Mouse (Mus musculus) lung, postnatal 0 days (tissue): ENCODE results near the gene Ankrd44. TPM values are rescaled to one million over a fixed set of nuclear protein-coding genes. Genes with fewer than 3 reads are reported as not detected.

Source experiments
- ATAC-seq: fragments of 200-750 bp; cut with Nextera tagmentation; 2 replicates; pipeline ENCODE4 v1.8.0; 2017; ENCODE audit warnings: moderate library complexity
- DNase-seq: peaks from one replicate; pipeline ENCODE4 v3.0.0-alpha.2; 2016; ENCODE audit warnings: low spot score
- H3K27ac ChIP-seq: fragments of 300-500 bp; sonication (generic); 2 replicates; pipeline ENCODE4 v1.5.1; 2014; ENCODE audit warnings: antibody characterized with exemption, mild to moderate bottlenecking, low read length, mixed read lengths
- H3K27me3 ChIP-seq: fragments of 300-500 bp; sonication (generic); replicated peaks from 2 replicates; pipeline ENCODE4 v1.6.1; 2014; ENCODE audit warnings: low read length, mixed read lengths; ENCODE audit not compliant: insufficient read depth
- H3K36me3 ChIP-seq: fragments of 300-500 bp; sonication (generic); 2 replicates; pipeline ENCODE4 v1.6.1; 2014; ENCODE audit warnings: low read length, mixed read lengths; ENCODE audit not compliant: insufficient read depth
- H3K4me1 ChIP-seq: fragments of 300-500 bp; sonication (generic); 2 replicates; pipeline ENCODE4 v1.6.1; 2014; ENCODE audit warnings: antibody characterized with exemption, low read depth, low read length, mixed read lengths; ENCODE audit not compliant: insufficient read depth
- H3K4me2 ChIP-seq: fragments of 300-500 bp; sonication (generic); replicated peaks from 2 replicates; pipeline ENCODE4 v1.6.1; 2014; ENCODE audit warnings: low read depth, mild to moderate bottlenecking, low read length, moderate library complexity, mixed read lengths
- H3K4me3 ChIP-seq: fragments of 300-500 bp; sonication (generic); 2 replicates; pipeline ENCODE4 v1.5.1; 2014; ENCODE audit warnings: low read depth, low read length
- H3K9ac ChIP-seq: fragments of 300-500 bp; sonication (generic); replicated peaks from 2 replicates; pipeline ENCODE4 v1.6.1; 2014; ENCODE audit warnings: low read depth, mild to moderate bottlenecking
- H3K9me3 ChIP-seq: fragments of 300-500 bp; sonication (generic); 2 replicates; pipeline ENCODE4 v1.6.1; 2016; ENCODE audit warnings: low read length, mixed read lengths
- CTCF ChIP-seq: IDR thresholded peaks from 2 replicates; pipeline ENCODE4 v1.5.1; 2016; ENCODE audit warnings: antibody characterized with exemption, mild to moderate bottlenecking
- EP300 ChIP-seq: IDR thresholded peaks from 2 replicates; pipeline ENCODE4 v1.6.1; 2016; ENCODE audit warnings: antibody characterized with exemption, mild to moderate bottlenecking, control low read depth
- WGBS: fragments of 180-500 bp; shearing (Covaris S2); extraction: QIAGEN DNeasy Blood & Tissue Kit; methylation state at CpG from one replicate; pipeline ENCODE4 v1.1.7; 2014; 5-methylcytosine and 5-hydroxymethylcytosine counted together
- polyA plus RNA-seq: library from polyadenylated mRNA; unstranded; fragments of >200 nt; fragmentation: Nextera tagmentation; extraction: Ambion mirVana; gene quantifications from 2 replicates; pipeline ENCODE4 v1.2.1, GENCODE M21; 2015

The Ankrd44 gene
- polyA plus RNA-seq, 1 experiment from 2014 or later = 16.5 TPM

GRCm38 (mm10) chr1:54914387-54914786, 11.8 kb downstream of the Ankrd44 start:
- Histone ChIP-seq H3K27ac (no peak overlapping the region), H3K36me3 (no peaks in the 10 kb centered on the region), H3K4me2 (no peak overlapping the region), H3K27me3 (no peaks in the 10 kb centered on the region), H3K4me1 (peaks cover 21% of the 10 kb centered on the region), H3K9me3 (no peaks in the 10 kb centered on the region), H3K9ac (no peak overlapping the region), H3K4me3 (no peak overlapping the region)
- ATAC-seq (no peak), DNase-seq (peak; percentile 47)
- WGBS = 24% methylated on average over 9 of the region's 9 CpGs
- no peak for TF ChIP-seq CTCF
- no peak for TF ChIP-seq EP300

- Histone ChIP-seq H3K4me2 (no peak overlapping the region), H3K27ac (no peak overlapping the region), H3K9me3 (no peaks in the 10 kb centered on the region), H3K4me1 (peaks cover 27% of the 10 kb centered on the region), H3K9ac (no peak overlapping the region), H3K27me3 (no peaks in the 10 kb centered on the region), H3K4me3 (no peak overlapping the region), H3K36me3 (no peaks in the 10 kb centered on the region)
- DNase-seq (peak; percentile 30), ATAC-seq (no peak)
- WGBS = 88% methylated on average over 3 of the region's 3 CpGs
- TF ChIP-seq CTCF (no peak), EP300 (no peak)
Observed at GRCm38 (mm10) chr1:54913379-54913873, 12.8 kb downstream of the Ankrd44 start.

- H3K4me3 ChIP-seq = no peak overlapping the region
- no peak overlapping the region for H3K4me2 ChIP-seq
- no peaks in the 10 kb centered on the region for H3K27me3 ChIP-seq
- H3K36me3 ChIP-seq = no peaks in the 10 kb centered on the region
- no peaks in the 10 kb centered on the region for H3K9me3 ChIP-seq
- DNase-seq = no peak
- TF ChIP-seq EP300 = no peak
- TF ChIP-seq CTCF = peak; percentile 53
- no peak overlapping the region for H3K27ac ChIP-seq
- ATAC-seq = no peak
- H3K9ac ChIP-seq = no peak overlapping the region
- H3K4me1 ChIP-seq = peaks cover 27% of the 10 kb centered on the region
Observed at GRCm38 (mm10) chr1:54913063-54913335, 13.2 kb downstream of the Ankrd44 start.

GRCm38 (mm10) chr1:54912290-54913062, 13.7 kb downstream of the Ankrd44 start:
- H3K36me3 ChIP-seq = no peaks in the 10 kb centered on the region
- no peak overlapping the region for H3K4me2 ChIP-seq
- WGBS = 41% methylated on average over 7 of the region's 7 CpGs
- DNase-seq = peak; percentile 48
- peak; percentile 28; the same call in 1 of the 2 replicates for ATAC-seq
- H3K4me1 ChIP-seq = peaks cover 27% of the 10 kb centered on the region
- no peak for TF ChIP-seq CTCF
- H3K9me3 ChIP-seq = no peaks in the 10 kb centered on the region
- no peaks in the 10 kb centered on the region for H3K27me3 ChIP-seq
- no peak overlapping the region for H3K4me3 ChIP-seq
- no peak overlapping the region for H3K9ac ChIP-seq
- no peak overlapping the region for H3K27ac ChIP-seq

- Histone ChIP-seq H3K4me3 (no peak overlapping the region), H3K36me3 (no peaks in the 10 kb centered on the region), H3K9ac (no peak overlapping the region), H3K4me2 (no peak overlapping the region), H3K4me1 (peaks cover 29% of the 10 kb centered on the region), H3K27me3 (no peaks in the 10 kb centered on the region), H3K27ac (no peak overlapping the region), H3K9me3 (no peaks in the 10 kb centered on the region)
- TF ChIP-seq EP300 (no peak), CTCF (no peak)
- DNase-seq (no peak), ATAC-seq (no peak)
- 78% methylated on average over 1 of the region's 1 CpGs for WGBS
Observed at GRCm38 (mm10) chr1:54911256-54911610, 15.0 kb downstream of the Ankrd44 start.

GRCm38 (mm10) chr1:54910489-54911255, 15.5 kb downstream of the Ankrd44 start:
- ATAC-seq = 0 out of 2 replicates have a peak, but pooled peaks have one; percentile 30

More at GRCm38 (mm10) chr1:54910489-54911255, 15.5 kb downstream of the Ankrd44 start:
- no peak overlapping the region for H3K9ac ChIP-seq
- H3K36me3 ChIP-seq = no peaks in the 10 kb centered on the region
- peak; percentile 44 for DNase-seq
- H3K4me1 ChIP-seq = peaks cover 35% of the 10 kb centered on the region
- TF ChIP-seq CTCF (no peak), EP300 (no peak)
- H3K27ac ChIP-seq = no peak overlapping the region
- no peaks in the 10 kb centered on the region for H3K9me3 ChIP-seq
- WGBS = 54% methylated on average over 5 of the region's 5 CpGs
- no peak overlapping the region for H3K4me2 ChIP-seq
- no peak overlapping the region for H3K4me3 ChIP-seq
- H3K27me3 ChIP-seq = no peaks in the 10 kb centered on the region
